Mouse (Mus musculus): Measurements from ENCODE around the gene Ankrd13c.

DNA sequence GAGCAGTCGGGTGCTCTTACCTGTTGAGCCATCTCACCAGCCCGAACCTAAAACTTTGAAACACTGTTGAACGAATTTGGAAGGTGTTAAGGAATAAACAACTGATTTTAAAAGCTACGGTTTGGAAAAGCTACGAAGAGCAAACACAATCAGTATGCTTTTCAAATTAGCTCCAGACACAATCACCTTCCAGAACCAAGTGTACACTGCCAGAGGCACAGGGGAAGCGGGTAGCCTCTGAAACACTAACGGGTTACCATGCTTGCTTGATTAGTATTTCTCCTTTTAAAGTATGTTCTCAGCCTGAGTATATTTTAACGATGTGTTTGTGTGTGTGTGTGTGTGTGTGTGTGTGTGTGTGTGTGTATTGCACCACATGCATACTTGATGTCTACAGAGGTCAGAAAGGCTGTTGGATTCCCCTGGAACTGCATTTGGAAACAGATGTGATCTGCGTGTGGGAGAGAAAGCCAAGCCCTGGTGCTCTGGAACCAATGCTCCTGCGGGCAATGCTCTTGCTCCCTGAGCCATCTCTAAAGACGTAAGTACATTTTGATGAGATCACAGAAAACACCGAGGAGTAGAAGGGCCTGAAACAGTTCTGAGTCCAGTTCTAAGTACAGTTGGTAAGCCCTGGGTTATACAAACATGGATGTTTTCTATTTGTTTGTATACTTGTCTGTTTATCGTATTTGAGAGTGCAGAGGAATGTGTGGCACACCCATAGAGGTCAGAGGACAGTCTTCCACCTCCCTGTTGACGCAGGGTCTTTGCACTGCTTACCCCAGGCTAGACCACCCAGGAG, 21.1 kb upstream of the Ankrd13c start:
- TF ChIP-seq EP300 (IDR thresholded peaks at IDR 0.05; ENCODE audit: low read depth) (no peak), CTCF (IDR thresholded peaks at IDR 0.05; ENCODE audit: low read depth) (no peak)

Data from liver, embryonic 14.5 days (tissue).